Mouse (Mus musculus) CH12.LX (cell line): ENCODE results near the gene Qser1.

ENCODE experiments used
- CHD1 ChIP-seq: IDR thresholded peaks from 2 replicates; pipeline ENCODE4 v1.6.1; 2012; ENCODE audit warnings: low read depth, low read length, improper control_type of control experiment, inconsistent platforms
- CHD2 ChIP-seq: IDR thresholded peaks from 2 replicates; pipeline ENCODE4 v1.6.1; 2011; ENCODE audit warnings: low read length, improper control_type of control experiment
- CTCF ChIP-seq, 2 experiments: IDR thresholded peaks in 1 of 2; conservative IDR thresholded peaks in 1 of 2; 2 replicates each; pipeline ENCODE4 v1.5.1; 2011 to 2012; ENCODE audit warnings: low read depth in 2 of 2, low read length in 2 of 2, improper control_type of control experiment in 1 of 2, inconsistent platforms in 1 of 2, mild to moderate bottlenecking in 1 of 2, moderate library complexity in 1 of 2
- EP300 ChIP-seq: IDR thresholded peaks from 2 replicates; pipeline ENCODE4 v1.6.1; 2011; ENCODE audit warnings: low read length, improper control_type of control experiment
- IRF4 ChIP-seq: IDR thresholded peaks from 2 replicates; pipeline ENCODE4 v1.6.1; 2014; ENCODE audit warnings: low read depth, mild to moderate bottlenecking, inconsistent platforms, low read length, improper control_type of control experiment
- KAT2A ChIP-seq: IDR thresholded peaks from 2 replicates; pipeline ENCODE4 v1.6.1; 2012; ENCODE audit warnings: low read length, improper control_type of control experiment, inconsistent platforms; ENCODE audit not compliant: insufficient replicate concordance
- POLR2A ChIP-seq: IDR thresholded peaks from 2 replicates; pipeline ENCODE4 v1.6.1; 2011; ENCODE audit warnings: low read depth, mild to moderate bottlenecking, improper control_type of control experiment, low read length
- RAD21 ChIP-seq: IDR thresholded peaks from 2 replicates; pipeline ENCODE4 v1.6.1; 2011; ENCODE audit warnings: low read depth, mild to moderate bottlenecking, low read length, improper control_type of control experiment, moderate library complexity
- TCF12 ChIP-seq: IDR thresholded peaks from 2 replicates; pipeline ENCODE4 v1.6.1; 2014; ENCODE audit warnings: low read depth, mild to moderate bottlenecking, inconsistent platforms, low read length, improper control_type of control experiment
- USF1 ChIP-seq: IDR thresholded peaks from 2 replicates; pipeline ENCODE4 v1.6.1; 2014; ENCODE audit warnings: low read depth, mild to moderate bottlenecking, inconsistent platforms, low read length, improper control_type of control experiment
- USF2 ChIP-seq: conservative IDR thresholded peaks from 2 replicates; pipeline ENCODE4 v1.6.1; 2011; ENCODE audit warnings: low read depth, low read length, improper control_type of control experiment
- ZC3H11A ChIP-seq: IDR thresholded peaks from 2 replicates; pipeline ENCODE4 v1.6.1; 2012; ENCODE audit warnings: low read depth, mild to moderate bottlenecking, inconsistent platforms, low read length, improper control_type of control experiment
- ZKSCAN1 ChIP-seq: IDR thresholded peaks from 2 replicates; pipeline ENCODE4 v1.6.1; 2012; ENCODE audit warnings: low read depth, inconsistent platforms, low read length, improper control_type of control experiment, borderline replicate concordance
- ZNF384 ChIP-seq: IDR thresholded peaks from 2 replicates; pipeline ENCODE4 v1.6.1; 2012; ENCODE audit warnings: low read depth, low read length, improper control_type of control experiment, inconsistent platforms

DNA sequence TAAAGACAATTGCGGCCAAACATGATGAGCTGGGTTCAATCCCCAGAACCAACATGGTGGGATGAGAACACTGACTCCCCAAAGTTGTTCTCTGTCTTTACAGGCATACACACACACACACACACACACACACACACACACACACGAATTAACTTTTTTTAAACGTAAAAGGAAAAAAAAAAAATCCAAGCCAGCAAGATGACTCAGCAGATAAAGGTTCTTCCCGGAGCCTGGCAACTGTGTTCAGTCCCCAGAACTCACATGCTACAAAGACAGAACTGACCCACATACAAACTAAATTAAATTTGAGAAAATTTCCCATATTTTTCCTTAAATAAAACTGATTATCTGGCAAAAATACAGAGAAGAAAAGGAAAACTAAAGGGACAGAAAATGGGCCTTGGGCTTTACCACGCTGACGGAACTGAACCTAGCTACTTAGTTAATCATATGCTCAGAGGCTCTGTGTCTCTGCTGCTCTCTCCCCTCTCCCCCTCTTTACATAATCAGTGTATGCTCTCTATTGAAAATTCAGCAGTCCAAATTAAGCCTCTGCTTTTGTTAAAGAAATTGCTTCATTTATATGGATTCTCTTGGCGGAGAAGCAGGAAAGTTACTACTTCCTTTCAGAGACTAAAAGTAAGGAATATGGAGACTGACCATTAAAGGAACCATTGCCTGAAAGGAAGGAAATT lies 83.9 kb downstream of the Qser1 start:
- TF ChIP-seq USF1 (no peak), POLR2A (no peak), RAD21 (no peak), CTCF (conservative IDR thresholded peaks at IDR 0.05 in 1 of 2, IDR thresholded peaks at IDR 0.05 in 1 of 2; ENCODE audit: low read depth in 2 of 2, low read length in 2 of 2) (no peak), TCF12 (no peak), EP300 (no peak), IRF4 (no peak), ZC3H11A (no peak), ZNF384 (peak; percentile 58), ZKSCAN1 (no peak), USF2 (no peak), KAT2A (no peak), CHD2 (no peak), CHD1 (no peak)
